Mouse (Mus musculus): ENCODE data around the gene Stard7. TPM values are rescaled to one million over a fixed set of nuclear protein-coding genes. Genes with fewer than 3 reads are reported as not detected.

Gene Stard7
- 43.4 and 44.6 TPM in 2 replicates for polyA plus RNA-seq (2021; fragmentation: Nextera tagmentation)
- long read RNA-seq, experiment 1, transcript Stard7-202 (8 exons, 3,116 nt), result major isoform, 457 of 511 reads
- long read RNA-seq, experiment 1, partial matches to known transcripts, result 20 of 511 reads
- long read RNA-seq, experiment 1, other reads (novel, unspliced or antisense), result 21 of 511 reads
- long read RNA-seq, experiment 2, transcript Stard7-202 (8 exons, 3,116 nt), result major isoform, 53 of 88 reads
- long read RNA-seq, experiment 2, partial matches to known transcripts, result 8 of 88 reads
- long read RNA-seq, experiment 2, other reads (novel, unspliced or antisense), result 22 of 88 reads

GRCm38 (mm10) chr2:127269491-127270299 lies at the start of gene Stard7:
Gene Stard7, plus strand, starts transcription at chr2:127270218.

DNA sequence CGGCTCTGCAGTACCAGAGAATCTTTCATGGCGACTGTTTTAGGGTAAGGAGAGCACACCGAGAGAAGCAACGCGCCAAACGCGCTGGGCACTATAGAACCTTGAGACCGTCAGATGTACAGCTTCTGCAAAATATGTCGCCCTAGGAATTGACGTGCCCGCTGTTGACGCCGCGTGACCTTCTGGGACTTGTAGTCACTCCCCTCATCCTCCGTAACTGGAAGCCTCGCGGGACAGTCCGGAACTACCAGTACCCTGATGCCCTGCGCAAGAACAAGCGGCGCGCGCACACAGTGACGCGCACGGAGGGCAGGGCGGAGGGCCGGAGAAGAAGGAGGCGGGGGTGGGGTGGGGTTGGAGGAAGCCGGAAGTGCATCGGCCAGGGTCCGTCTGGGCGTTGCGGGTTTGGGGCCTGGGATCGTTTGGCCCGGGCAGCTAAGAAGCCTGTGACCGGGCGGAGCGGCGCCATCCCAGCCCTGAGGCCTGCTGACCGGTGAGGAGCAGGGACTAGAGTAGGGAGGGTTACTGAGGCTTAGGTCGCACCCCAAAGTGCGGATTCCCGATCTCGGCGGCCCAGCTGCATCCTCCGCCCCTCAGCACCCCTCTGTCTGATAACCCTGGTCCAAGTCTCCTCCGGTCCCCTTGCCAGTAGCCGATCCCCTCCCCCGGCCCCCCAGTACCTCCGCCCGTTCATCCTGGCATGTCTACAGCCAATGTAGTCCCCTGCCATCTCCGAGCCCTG lies 22.3 kb upstream of the Stard7 start, which contains the start of the genes Ciao1 and Tmem127:
TSS of gene Ciao1 (minus strand) at position 225 of the 742 bp plus-strand sequence.
TSS of gene Tmem127 (plus strand) at position 317 of the 742 bp plus-strand sequence.

DNA sequence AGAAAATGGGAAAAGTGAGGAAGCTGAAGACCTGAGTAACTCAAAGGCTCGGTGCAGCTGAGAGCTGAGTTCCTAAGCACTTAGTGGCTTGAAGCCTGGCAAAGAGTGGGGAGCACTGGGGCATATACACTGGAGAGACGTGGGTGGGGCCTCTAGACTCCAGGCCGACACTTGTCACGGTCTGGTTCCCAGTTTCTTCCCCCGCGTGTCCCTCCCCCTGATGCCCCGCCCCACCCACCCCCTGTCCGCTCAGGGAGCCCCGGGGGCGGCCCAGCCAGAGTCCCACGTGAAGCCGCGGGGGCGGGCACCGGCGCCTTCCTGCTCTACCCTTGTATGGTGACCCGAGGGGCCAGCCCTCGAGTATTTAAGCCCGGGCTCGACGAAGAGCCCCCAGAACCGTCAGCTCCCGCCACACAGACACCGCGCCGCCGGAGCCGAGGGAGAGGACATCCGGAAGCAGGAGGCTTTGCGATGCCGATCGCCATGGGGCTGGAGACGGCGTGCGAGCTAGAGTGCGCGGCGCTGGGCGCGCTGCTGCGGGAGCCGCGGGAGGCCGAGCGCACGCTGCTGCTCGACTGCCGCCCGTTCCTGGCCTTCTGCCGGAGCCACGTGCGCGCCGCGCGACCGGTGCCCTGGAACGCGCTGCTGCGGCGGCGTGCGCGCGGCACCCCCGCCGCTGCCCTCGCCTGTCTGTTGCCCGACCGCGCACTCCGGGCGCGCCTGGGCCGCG lies 65.9 kb downstream of the Stard7 start, which contains the start of gene Dusp2:
TSS of gene Dusp2 (plus strand) at position 393 of the 730 bp plus-strand sequence.

GRCm38 (mm10) chr2:127338416-127338815 lies 68.4 kb downstream of the Stard7 start, which contains the start of gene Astl:
Gene Astl, plus strand, starts transcription at chr2:127338639.

Other genes starting within 250 kb of the Stard7 start
- gene Blvra, start 199.6 kb upstream of the Stard7 start, polyA plus RNA-seq (2021; fragmentation: Nextera tagmentation), result 53.0 and 66.4 TPM in 2 replicates
- gene Ncaph, start 136.3 kb upstream of the Stard7 start, polyA plus RNA-seq (2021; fragmentation: Nextera tagmentation), result 1.0 and 1.1 TPM in 2 replicates
- 4.6 and 5.6 TPM in 2 replicates for gene Itpripl1, start 126.8 kb upstream of the Stard7 start, polyA plus RNA-seq (2021; fragmentation: Nextera tagmentation)
- 1.2 TPM in 2 replicates for gene 1810024B03Rik, start 61.9 kb upstream of the Stard7 start, polyA plus RNA-seq (2021; fragmentation: Nextera tagmentation)
- 19.2 and 23.1 TPM in 2 replicates for gene Snrnp200, start 61.8 kb upstream of the Stard7 start, polyA plus RNA-seq (2021; fragmentation: Nextera tagmentation)
- 26.4 and 45.7 TPM in 2 replicates for gene Ciao1, start 22.4 kb upstream of the Stard7 start, polyA plus RNA-seq (2021; fragmentation: Nextera tagmentation)
- 34.3 and 92.3 TPM in 2 replicates for gene Tmem127, start 22.3 kb upstream of the Stard7 start, polyA plus RNA-seq (2021; fragmentation: Nextera tagmentation)
- gene Dusp2, start 65.9 kb downstream of the Stard7 start, polyA plus RNA-seq (2021; fragmentation: Nextera tagmentation), result 2.4 and 2.9 TPM in 2 replicates
- not detected in 2 replicates for gene Astl, start 68.4 kb downstream of the Stard7 start, polyA plus RNA-seq (2021; fragmentation: Nextera tagmentation)
- 0.73 and 1.2 TPM in 2 replicates for gene Adra2b, start 93.0 kb downstream of the Stard7 start, polyA plus RNA-seq (2021; fragmentation: Nextera tagmentation)
- 0.08 TPM in 1 of 2 replicates, not detected in the other for gene Gpat2, start 155.0 kb downstream of the Stard7 start, polyA plus RNA-seq (2021; fragmentation: Nextera tagmentation)
- 39.2 and 51.0 TPM in 2 replicates for gene Fahd2a, start 174.3 kb downstream of the Stard7 start, polyA plus RNA-seq (2021; fragmentation: Nextera tagmentation)